Comparison of ENCODE assay signal across 8 mouse cellular contexts in genomic region chr3:88142916-88143771, GRCm38 (mm10). TPM values are rescaled to one million over a fixed set of nuclear protein-coding genes. Genes with fewer than 3 reads are reported as not detected.
A peak's percentile ranks its signal among the peaks of the same experiment; 100 is the strongest.
DNase-seq lines count a peak whose midpoint lies in the region; ATAC-seq and TF ChIP-seq lines count a peak whose summit lies in the region.

No protein-coding gene starts in this region.

- under 1% methylated on average over 33 of the region's 33 CpGs for WGBS in forebrain, embryonic 10.5 days

- peak; percentile 64 for DNase-seq in CD4-positive, CD25-positive, alpha-beta regulatory T cell, adult 2 months (ENCODE audit: low read depth, low spot score)
- DNase-seq in forebrain, embryonic 10.5 days (ENCODE audit: extremely low spot score, low spot score) = peak; percentile 48
- DNase-seq in heart, postnatal 10 days = peak; percentile 86 to 87
- peak; percentile 79 to 86 for DNase-seq in kidney, postnatal 4 days
- DNase-seq in lung, postnatal 4 days = peak; percentile 81 to 82
- DNase-seq in right cerebral cortex, postnatal 14 days = peak; percentile 64

- intact Hi-C loops in heart, postnatal 10 days (cut with DNase I) = loop anchor here (2.0 kb wide), 1 partner anchor 32 kb away; no protein-coding TSS in a partner anchor

- ATAC-seq in CD4-positive, CD25-positive, alpha-beta regulatory T cell, adult 4 months = no peak

- peaks cover 30% of the 10 kb centered on the region for H3K27me3 ChIP-seq in forebrain, embryonic 10.5 days (ENCODE audit: poor library complexity, severe bottlenecking)

- no peak for TF ChIP-seq POLR2A in bone marrow macrophage, adult 2 months (IDR thresholded peaks at IDR 0.05; ENCODE audit: borderline replicate concordance, low read depth, low read length)

- H3K4me3 ChIP-seq in bone marrow macrophage, adult 2 months (ENCODE audit: insufficient read depth, low read length) = peak overlapping the region; percentile 80
- peak overlapping the region; percentile 92 for H3K4me3 ChIP-seq in forebrain, embryonic 10.5 days

- peak overlapping the region; percentile 96 for H3K27ac ChIP-seq in bone marrow macrophage, adult 2 months (ENCODE audit: insufficient read depth, low read depth, low read length)
- H3K27ac ChIP-seq in forebrain, embryonic 10.5 days = peak overlapping the region; percentile 93

- H3K36me3 ChIP-seq in forebrain, embryonic 10.5 days (replicated peaks) = peaks cover 4% of the 10 kb centered on the region; the same call in 1 of the 2 replicates

- H3K9me3 ChIP-seq in forebrain, embryonic 10.5 days = no peaks in the 10 kb centered on the region

- no peak for TF ChIP-seq CTCF in bone marrow macrophage, adult 2 months (IDR thresholded peaks at IDR 0.05; ENCODE audit: low read depth, low read length)

- peaks cover 55% of the 10 kb centered on the region for H3K4me1 ChIP-seq in bone marrow macrophage, adult 2 months (ENCODE audit: control insufficient read depth, insufficient read depth, low read length)
- H3K4me1 ChIP-seq in forebrain, embryonic 10.5 days = peaks cover 97% of the 10 kb centered on the region

RNA-seq across cellular contexts. Expression of gene Mef2d, which starts 1.0 kb away (rescaled TPM):
- polyA plus RNA-seq in CD4-positive, CD25-positive, alpha-beta regulatory T cell, adult 4 months (2017; shearing (Covaris generic)) = 10 to 100 TPM; 30.9 to 36.1 TPM
- 84.5 and 98.1 TPM in 2 replicates for polyA plus RNA-seq in bone marrow macrophage, adult 2 months (2012; ENCODE audit: insufficient read depth, insufficient read length, missing spikeins)
- 9.4 and 11.1 TPM in 2 replicates for polyA plus RNA-seq in forebrain, embryonic 10.5 days (2016; fragmentation: Nextera tagmentation; extraction: Ambion mirVana)
- total RNA-seq in heart, postnatal 10 days (2021) = 100 to 1,000 TPM; 121 to 133 TPM
